Mouse (Mus musculus) heart, postnatal 0 days (tissue): ENCODE data around the gene Nfib.

Experiments used
- CTCF ChIP-seq: IDR thresholded peaks from 2 replicates; pipeline ENCODE4 v1.5.1; 2016; ENCODE audit warnings: antibody characterized with exemption, control low read depth, low read depth
- EP300 ChIP-seq: IDR thresholded peaks from 2 replicates; pipeline ENCODE4 v1.6.1; 2016; ENCODE audit warnings: antibody characterized with exemption, low read depth

DNA sequence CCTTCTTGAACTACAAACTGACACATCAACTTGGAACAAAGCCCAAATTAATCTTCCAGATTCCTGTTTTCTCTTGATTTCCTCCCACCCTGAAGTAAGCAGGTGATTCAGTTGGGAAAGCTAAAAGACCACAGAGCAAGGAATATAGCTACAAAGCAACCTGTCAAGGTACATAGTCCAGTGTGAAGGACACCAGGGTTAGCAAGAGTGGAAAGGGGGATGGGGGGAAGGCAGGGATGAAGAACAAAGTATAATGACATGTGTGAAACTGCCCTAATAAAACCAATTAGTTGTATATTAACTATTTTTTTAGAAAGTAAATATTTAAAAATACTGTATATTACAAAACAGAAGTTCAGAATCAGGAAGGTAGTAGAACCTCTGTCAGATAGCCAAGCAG lies 325.0 kb downstream of the Nfib start:
- TF ChIP-seq CTCF (no peak), EP300 (no peak)
